Mouse (Mus musculus) heart, adult 11 months (tissue): ENCODE results near the gene Slco2b1.

Experiments
- DNase-seq: peaks from one replicate; pipeline ENCODE4 v3.0.0; 2022

The Slco2b1 gene

GRCm38 (mm10) chr7:99711166-99711565 lies at the start of gene Slco2b1:
Gene Slco2b1, minus strand, starts transcription at chr7:99711340.
- DNase-seq, result peak; percentile 98

- peak; percentile 64 for DNase-seq
Measured at GRCm38 (mm10) chr7:99739276-99739675, 28.1 kb upstream of the Slco2b1 start.

- peak; percentile 90 for DNase-seq
Measured at GRCm38 (mm10) chr7:99735491-99735890, 24.4 kb upstream of the Slco2b1 start.

DNA sequence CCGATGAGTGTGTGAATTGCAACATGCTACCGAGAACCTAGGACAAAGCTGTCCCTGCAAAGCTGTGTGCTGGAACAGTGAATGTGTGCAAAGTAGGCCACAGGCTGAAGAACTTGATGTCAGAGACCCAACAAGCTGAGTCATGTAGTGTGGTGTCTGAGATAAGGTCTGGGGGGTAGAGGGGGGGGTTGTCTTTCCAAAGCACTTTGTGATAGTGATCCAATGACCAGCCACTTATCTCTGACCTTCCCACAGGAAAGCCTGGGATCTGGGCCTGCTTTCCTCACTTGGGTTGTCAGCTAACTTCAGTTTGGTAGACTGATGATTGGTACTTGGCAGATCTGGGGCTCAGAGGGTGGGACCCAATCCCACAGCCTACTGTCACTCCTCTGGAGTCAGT lies 23.5 kb upstream of the Slco2b1 start:
- DNase-seq, result peak; percentile 96

DNA sequence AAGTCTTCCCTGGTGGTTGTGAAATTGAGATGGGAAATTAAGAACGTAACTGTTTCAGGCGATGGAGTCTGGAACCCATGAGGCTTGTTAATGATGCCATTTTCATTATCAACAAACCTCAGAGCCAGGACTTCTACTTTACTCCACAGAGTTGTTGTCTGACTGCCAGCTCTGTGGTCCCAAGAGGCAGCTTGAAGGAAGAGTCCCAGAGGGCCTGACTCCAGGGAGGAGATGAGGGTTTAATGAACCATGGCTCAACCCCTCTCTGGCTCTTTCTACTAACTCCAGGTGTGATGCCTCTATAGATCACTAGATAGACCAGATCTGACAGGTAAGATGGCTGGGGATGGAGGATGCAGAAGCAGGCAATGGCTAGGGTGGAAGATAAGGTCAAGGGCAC lies 18.8 kb upstream of the Slco2b1 start, which contains the start of gene Olfr520:
TSS of gene Olfr520 (plus strand) at position 301 of the 400 bp plus-strand sequence.
- DNase-seq, result peak; percentile 41

- no peak for DNase-seq
Measured at GRCm38 (mm10) chr7:99716536-99716935, 5.4 kb upstream of the Slco2b1 start.

DNA sequence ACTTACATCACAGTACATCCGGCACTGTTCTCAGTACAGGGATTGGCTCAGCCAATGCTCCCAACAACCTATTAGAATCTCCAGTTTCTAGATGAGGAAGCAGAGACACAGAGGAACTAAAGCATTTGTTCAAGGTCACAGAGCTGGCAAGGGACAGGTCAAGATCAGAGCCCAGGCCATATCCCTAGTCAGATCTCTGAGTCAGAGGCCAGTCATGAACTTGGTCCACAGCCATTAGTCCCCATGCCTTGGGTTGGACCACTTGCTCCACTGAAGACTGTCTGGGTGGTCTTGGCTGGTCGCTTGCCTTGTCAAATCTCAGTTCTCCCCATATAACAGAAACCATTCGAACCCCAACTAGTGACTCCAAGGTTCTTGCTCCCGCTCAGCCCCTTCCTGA lies 1.3 kb upstream of the Slco2b1 start:
- peak; percentile 86 for DNase-seq

DNA sequence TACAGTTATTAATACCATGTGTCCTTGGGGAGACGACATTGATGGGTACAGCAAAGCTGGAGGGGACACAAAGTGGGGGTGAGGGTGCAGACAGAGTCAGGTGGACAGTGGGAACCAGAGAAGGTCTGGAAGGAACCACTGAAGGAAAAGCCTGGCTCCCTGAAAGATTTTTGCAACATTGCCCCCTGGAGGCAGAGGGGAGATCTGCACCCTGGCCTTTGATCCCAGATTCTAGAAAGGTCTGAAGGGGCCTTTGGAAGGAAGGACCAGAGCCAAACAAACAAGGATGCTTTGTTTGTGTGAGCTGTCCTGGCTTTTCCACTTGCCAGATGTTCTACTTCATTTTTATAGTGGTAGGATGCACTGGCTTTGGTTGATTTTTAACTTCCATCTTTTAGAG lies 664 bp downstream of the Slco2b1 start:
- peak; percentile 95 for DNase-seq

DNA sequence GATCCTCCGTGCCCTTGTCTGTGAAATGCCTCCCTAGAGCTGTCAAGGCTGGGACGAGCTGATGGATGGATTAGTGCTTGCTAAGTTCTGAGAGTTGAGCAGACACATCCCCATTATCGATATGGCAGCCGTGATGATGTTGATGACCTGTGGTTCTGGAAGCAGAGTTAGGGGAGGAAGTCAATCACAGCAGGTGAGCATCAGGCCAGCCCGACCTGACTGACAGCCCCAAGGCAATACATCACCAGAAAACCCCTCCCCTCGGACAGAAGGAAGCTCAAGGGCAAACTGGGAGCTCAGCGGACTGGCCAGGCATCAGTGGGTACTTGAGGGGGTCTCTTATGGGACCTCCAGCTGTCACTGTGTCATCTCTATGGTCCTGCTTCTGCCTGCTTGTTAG lies 1.1 kb downstream of the Slco2b1 start:
- DNase-seq, result peak; percentile 91

GRCm38 (mm10) chr7:99708750-99709149 lies 2.4 kb downstream of the Slco2b1 start:
- DNase-seq, result peak; percentile 90

DNA sequence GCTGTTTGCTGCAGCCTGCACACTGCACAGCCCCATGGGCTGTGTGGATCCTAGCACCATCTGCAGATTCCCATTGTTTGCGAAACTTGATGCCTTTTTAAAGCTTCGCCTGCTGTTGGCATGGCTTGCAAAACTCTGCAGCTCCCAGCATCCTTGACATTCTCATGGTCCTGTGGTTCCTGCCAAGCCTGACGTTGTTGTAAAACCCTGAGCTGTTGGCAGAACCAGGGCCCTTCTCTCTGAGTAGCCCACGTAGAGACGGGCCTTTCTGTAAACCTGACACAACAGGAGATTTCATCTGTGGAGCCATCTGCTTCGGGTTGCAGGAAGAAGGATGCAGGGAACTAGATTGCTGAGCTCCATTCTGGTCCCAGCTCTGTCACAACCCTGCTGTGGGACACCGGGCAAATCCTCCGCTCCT lies 2.8 kb downstream of the Slco2b1 start:
- DNase-seq, result peak; percentile 91

GRCm38 (mm10) chr7:99707671-99708070 lies 3.5 kb downstream of the Slco2b1 start:
- DNase-seq, result no peak

DNA sequence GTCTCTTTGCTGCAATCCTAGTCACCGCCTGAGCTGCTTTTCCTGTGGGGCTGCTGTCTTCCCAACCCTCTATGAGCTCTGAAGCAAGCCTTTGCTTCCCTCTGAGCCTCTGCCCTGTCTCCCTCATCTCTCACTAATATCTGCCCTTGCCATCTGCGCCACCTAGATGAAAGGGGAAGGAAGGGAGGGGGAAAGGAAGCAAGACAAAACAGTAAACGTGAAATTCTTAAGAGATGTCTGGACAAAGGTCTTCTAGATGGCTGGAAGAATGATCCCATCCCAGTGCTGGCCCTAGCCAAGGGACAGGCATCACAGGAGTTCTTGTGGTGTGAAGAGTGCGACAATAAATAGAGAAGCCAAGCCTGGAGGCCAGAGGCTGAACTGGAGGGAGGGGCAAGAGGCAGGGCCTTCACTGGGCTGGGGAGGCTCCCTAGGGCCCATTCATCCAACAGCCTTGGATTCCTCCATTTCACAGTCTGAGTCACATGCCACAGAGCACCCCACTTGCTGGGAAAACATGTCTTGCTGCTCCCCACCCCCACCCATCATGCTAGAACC lies 4.0 kb downstream of the Slco2b1 start:
- peak; percentile 98 for DNase-seq

- peak; percentile 99 for DNase-seq
Measured at GRCm38 (mm10) chr7:99706341-99707037, 4.7 kb downstream of the Slco2b1 start.

DNA sequence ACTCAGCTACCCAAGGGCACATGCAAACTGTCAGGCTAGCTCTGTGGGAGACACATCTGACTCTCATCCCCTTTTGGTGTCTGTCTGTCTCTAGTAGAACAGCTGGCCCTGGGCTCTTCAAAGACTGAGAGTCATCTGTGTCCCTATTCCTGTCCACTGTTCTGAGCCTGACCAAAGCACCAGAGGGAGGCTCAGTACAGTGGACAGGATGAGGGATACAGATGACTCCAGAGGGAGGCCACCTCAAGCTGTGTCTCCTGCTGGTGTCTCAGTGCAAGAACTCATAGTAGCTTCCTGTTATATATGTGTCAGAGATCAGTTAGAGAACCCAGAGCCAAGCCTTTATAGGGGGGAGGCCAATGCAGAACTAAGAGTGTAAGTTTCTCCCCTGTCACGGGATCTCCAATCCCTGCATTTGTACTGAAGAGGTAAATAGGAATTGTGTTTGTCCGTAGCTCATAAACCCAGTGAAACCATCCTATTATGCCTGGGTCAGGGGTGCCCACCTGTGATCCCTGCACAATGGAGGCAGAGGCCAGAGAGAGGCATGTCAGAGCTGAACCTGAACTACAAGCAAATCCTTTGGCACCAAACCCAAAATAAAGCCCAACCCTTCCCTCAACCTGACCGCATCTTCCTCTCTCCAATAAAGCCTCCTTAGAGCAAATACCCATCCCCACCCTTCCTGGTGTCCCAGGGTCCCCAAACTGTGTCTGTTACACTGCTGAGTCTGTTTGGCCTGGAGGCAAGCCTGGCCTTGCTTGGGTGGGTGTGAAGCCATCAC lies 6.2 kb downstream of the Slco2b1 start:
- DNase-seq, result peak; percentile 95

DNA sequence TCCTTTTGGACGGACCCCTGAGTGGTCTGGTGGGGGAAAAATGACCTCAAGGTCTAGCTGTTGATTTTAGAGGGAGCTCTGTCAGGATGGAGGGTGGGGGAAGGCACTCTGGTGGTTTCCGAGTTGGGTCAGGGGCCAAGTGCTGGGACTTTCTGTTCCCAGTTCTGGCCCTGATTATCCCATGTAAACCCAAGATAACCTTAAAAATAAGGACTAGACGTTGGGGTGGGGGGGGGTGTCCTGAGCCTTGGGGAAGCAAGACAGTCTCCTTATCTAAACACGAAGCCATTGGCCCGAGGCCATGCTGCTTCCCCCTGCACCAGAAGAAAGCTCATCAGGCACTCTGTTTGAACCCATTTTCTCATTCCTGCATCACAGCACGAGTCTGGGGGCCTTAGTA lies 8.9 kb downstream of the Slco2b1 start:
- DNase-seq, result peak; percentile 97

- DNase-seq, result peak; percentile 91
Measured at GRCm38 (mm10) chr7:99700641-99701040, 10.5 kb downstream of the Slco2b1 start.

- peak; percentile 95 for DNase-seq
Measured at GRCm38 (mm10) chr7:99699709-99700151, 11.4 kb downstream of the Slco2b1 start.

- peak; percentile 86 for DNase-seq
Measured at GRCm38 (mm10) chr7:99699106-99699505, 12.0 kb downstream of the Slco2b1 start.

DNA sequence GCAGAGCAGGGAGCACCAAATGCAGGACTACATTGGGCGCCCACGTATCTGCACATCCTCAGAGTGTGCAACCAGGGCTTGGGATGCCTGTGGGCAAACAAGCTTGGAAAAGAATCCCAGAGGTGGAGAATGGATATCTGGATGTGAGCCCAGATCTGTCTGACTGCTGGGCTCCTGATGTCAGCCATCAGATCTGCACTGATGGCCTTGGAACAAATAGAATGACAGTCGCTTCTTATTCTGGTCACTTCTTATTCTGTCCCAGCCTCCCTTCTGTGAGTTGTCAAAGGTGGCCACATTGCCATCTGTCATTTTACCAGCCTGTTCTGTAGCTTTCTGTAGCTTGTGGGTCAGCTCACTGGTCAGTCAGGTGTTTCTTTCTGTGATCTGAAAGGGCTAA lies 12.6 kb downstream of the Slco2b1 start:
- DNase-seq, result peak; percentile 85

- peak; percentile 95 for DNase-seq
Measured at GRCm38 (mm10) chr7:99695471-99696057, 15.6 kb downstream of the Slco2b1 start.

- DNase-seq, result peak; percentile 96
Measured at GRCm38 (mm10) chr7:99694424-99694823, 16.7 kb downstream of the Slco2b1 start.

DNA sequence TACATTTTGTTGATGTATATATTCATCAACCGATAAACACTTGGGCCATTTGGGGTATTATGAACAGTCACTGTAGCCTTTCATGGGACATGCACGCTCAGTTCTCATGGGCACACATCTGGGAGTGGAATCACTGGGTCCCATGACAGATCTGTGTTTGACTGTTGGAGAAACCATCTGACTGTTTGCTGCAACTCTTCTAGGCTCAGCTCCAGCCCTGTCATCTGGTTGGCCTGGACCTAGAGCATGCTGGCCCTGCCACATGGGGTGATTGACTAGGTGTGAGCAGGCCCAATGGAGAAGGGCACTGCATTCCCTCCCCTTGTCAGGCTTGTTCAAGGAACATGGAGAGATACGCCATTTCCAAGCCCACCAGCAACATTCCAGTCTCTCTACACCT lies 17.2 kb downstream of the Slco2b1 start:
- DNase-seq, result no peak
